Mouse (Mus musculus) cerebellum, adult 18-20 months (tissue): ENCODE data around the gene Ick.

Source experiments
- DNase-seq, 2 experiments: peaks; one replicate each; pipeline ENCODE4 v3.0.0; 2021

Ick gene

DNA sequence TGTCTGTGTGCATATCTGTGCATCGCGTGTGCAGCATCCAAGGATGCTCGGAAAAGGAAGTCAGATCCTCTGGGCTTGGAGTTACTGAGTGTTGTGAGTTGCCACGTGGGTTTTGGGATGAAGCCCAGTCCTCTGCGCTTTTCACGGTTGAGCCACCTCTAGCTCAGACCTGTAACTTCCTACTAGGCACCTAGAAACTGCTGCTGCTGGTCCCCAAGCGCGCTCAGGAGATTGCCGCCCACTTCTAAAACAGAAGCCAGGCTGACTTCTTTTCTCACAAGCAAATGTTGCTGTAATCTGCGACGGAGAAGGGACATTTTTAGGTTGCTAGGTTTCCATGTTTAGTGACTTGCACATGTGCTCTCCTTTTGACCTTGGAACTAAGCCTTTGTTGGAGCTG, 86.0 kb downstream of the Ick start:
- DNase-seq: no peak

DNA sequence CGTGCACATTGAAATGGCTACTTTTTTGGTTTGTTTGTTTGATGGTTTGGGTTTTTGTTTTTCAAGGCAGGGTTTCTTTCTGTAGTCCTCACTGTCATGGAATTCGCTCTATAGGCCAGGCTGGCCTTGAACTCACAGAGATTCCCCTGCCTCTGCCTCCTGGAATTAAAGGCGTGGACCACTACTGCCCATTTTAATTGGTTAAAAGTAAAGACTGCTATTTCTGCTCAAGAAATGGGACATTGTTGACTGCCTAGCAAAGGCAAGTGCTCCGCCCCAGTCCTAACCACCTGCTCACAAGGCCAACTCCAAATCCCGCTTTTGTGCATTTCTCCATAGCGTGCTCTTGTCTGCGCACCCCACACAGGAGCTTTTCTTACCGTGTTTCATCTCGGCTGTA, 88.8 kb downstream of the Ick start:
- no peak for DNase-seq

DNA sequence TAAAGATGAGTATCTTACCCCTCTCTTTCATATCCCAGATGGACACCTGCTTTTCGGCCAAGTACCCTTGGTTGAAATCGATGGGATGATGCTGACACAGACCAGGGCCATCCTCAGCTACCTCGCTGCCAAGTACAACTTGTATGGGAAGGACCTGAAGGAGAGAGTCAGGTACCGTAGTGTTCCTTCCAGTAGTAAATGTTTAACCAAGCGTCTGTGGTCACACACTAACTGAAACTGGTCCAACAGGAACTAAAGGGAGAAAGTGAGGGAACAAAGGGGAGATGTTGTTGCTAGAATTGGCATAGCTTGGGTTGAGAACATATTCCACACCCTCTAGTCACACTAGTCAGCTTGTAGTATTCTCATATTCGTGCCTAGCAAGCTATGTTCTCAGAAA, 95.2 kb downstream of the Ick start:
- no peak for DNase-seq

DNA sequence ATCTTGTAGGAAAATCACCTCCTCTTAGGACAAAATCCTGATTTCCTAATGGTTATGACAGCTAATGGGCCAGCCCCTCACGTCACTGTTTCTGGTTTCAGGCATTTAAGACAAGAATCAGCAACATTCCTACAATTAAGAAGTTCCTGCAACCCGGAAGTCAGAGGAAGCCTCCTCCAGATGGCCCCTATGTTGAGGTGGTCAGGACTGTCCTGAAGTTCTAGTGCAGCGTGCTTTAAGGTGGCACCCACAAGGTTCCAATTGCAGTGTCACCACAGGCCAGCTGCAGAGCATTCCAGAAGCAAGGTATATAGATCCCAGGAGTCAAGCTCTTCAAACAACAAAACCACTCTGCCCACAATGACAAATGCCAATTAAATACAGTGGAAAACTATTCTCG, 100.0 kb downstream of the Ick start:
- no peak for DNase-seq

DNA sequence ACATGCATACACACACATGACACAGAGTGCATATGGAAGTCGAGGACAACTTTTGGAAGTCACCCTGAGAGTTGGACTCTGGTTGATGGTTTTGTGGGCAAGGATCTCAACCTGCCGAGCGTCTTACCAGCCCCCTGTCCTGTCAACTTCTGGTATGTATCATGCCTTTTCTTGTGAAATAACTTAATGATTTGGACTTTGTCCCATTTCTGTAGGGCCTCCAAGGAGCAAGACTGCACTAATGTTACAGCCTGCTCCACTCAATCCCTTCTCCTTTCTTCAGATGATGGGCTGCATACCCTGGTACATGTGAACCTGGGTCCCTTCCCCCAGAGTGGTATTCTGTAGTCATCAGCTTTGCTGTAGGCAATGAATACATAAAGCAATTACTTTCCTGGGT, 101.1 kb downstream of the Ick start:
- no peak for DNase-seq

DNA sequence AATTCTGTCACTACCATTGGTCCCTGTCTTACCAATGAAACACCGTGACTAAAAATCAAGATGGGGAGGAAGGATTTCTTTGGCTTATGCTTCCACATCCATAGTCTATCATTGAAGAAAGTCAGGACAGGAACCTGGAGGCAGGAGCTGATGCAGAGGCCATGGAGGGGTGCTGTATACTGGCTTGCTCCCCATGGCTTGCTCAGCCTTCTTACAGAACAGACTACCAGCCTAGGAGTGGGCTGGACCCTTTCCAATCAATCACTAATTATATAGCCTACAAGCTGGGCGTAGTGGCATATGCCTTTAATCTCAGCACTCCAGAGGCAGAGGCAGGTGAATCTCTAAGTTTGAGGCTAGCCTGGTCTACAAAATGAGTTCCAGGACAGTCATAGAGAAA, 101.8 kb downstream of the Ick start:
- DNase-seq: no peak

DNA sequence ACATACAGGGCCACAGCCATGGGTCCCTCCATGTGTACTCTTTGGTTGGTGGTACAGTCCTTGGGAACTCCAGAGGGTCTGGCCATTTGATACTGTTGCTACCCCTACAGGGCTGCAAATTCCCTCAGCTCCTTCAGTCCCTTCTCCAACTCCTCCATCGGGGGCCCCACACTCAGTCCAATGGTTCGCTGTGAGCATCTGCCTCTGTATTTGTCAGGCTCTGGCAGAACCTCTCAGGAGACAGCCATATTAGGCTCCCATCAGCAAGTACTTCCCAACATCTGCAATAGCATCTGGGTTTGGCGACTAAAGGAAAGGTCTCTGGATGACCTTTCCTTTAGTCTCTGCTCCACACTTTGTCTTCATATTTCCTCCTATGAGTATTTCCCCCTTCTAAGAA, 102.5 kb downstream of the Ick start:
- DNase-seq: no peak

DNA sequence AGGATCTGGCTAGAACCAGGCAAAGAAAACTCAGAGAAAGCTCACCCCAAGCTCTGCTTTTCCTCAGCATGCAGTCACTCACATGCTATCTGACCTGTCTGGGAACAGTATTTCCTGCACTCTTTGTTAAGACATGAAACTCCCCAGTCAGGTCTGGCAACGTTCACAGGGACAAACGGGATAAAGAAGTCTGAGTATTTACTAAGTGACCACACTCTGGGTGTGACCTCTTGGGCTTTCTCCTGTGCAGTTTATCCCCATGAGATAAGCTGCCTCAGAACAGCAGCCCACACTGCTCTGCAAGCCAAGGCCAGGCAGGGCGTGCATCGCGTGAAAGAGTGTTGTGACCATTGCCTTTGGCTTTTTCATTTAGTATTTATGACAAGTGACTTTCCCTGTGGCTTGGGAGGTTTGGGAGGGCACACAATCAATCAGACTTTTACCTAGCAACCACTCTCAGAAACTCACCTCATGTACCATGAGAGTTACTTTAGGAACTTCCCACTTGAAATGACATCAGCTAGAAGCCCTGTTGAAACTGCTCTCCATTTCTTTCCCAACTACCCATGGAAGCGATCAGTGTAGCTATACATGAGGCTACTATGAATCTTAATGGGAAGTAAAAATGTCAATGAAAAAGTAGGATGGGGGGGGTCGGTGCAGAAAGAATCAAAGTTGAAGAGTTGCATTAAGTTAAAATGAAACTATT, 103.5 kb downstream of the Ick start:
- DNase-seq: no peak

DNA sequence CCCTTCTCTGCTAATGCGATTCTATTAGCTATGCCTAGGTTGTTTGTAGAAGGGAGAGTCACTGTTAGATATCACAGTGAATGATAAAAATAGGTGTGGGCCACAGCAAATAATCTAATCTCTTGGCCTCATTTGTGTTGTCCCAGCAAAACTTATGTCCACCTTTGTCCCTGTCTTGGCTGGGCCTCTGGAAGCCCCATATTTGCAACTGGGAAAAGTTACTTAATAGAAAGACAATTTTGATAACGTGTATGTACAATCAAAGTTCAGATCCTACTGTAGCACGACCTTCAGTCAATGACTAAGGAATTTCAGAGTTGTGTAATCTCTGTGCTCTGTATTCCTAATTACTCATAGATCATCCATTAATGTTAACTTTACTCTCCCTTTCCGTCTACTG, 108.1 kb downstream of the Ick start:
- DNase-seq: no peak
